Mouse (Mus musculus) limb, embryonic 13.5 days (tissue): ENCODE data around the gene Ttll5. TPM values are rescaled to one million over a fixed set of nuclear protein-coding genes. Genes with fewer than 3 reads are reported as not detected.

Experiments
- ATAC-seq: fragments of 200-750 bp; cut with Nextera tagmentation; 2 replicates; pipeline ENCODE4 v1.8.0; 2017; ENCODE audit warnings: low read depth, moderate number of reproducible peaks, moderate TSS enrichment; ENCODE audit not compliant: low FRiP score
- H3K27ac ChIP-seq: fragments of 300-500 bp; sonication (generic); 2 replicates; pipeline ENCODE4 v1.5.1; 2015; ENCODE audit warnings: inconsistent platforms, mild to moderate bottlenecking, moderate library complexity
- H3K27me3 ChIP-seq: fragments of 300-500 bp; sonication (generic); 2 replicates; pipeline ENCODE4 v1.6.1; 2015; ENCODE audit warnings: mild to moderate bottlenecking, inconsistent platforms
- H3K36me3 ChIP-seq: fragments of 300-500 bp; sonication (generic); 2 replicates; pipeline ENCODE4 v1.6.1; 2015; ENCODE audit warnings: inconsistent platforms, mild to moderate bottlenecking, moderate library complexity
- H3K4me1 ChIP-seq: fragments of 300-500 bp; sonication (generic); 2 replicates; pipeline ENCODE4 v1.6.1; 2015; ENCODE audit warnings: inconsistent platforms
- H3K4me2 ChIP-seq: fragments of 300-500 bp; sonication (generic); replicated peaks from 2 replicates; pipeline ENCODE4 v1.6.1; 2015; ENCODE audit warnings: inconsistent platforms, mild to moderate bottlenecking, moderate library complexity
- H3K4me3 ChIP-seq: fragments of 300-500 bp; sonication (generic); 2 replicates; pipeline ENCODE4 v1.5.1; 2015; ENCODE audit warnings: moderate library complexity, mild to moderate bottlenecking, inconsistent platforms
- H3K9ac ChIP-seq: fragments of 300-500 bp; sonication (generic); 2 replicates; pipeline ENCODE4 v1.6.1; 2015; ENCODE audit warnings: mild to moderate bottlenecking, inconsistent platforms
- H3K9me3 ChIP-seq: fragments of 300-500 bp; sonication (generic); 2 replicates; pipeline ENCODE4 v1.6.1; 2016; ENCODE audit warnings: inconsistent platforms
- WGBS: fragments of 180-500 bp; shearing (Covaris S2); methylation state at CpG from one replicate; pipeline ENCODE4 v1.1.7; 2015; 5-methylcytosine and 5-hydroxymethylcytosine counted together
- polyA plus RNA-seq: library from polyadenylated mRNA; unstranded; fragments of >200 nt; fragmentation: Nextera tagmentation; extraction: Ambion mirVana; gene quantifications from 2 replicates; pipeline ENCODE4 v1.2.1, GENCODE M21; 2015

Ttll5 gene
- polyA plus RNA-seq, 1 experiment from 2014 or later, result 13.8 TPM

GRCm38 (mm10) chr12:85959822-85960501 is 135.5 kb downstream of the Ttll5 start:
- Histone ChIP-seq H3K36me3 (peaks cover 3% of the 10 kb centered on the region; the same call in 1 of the 2 replicates), H3K4me1 (peaks cover 75% of the 10 kb centered on the region), H3K9me3 (no peaks in the 10 kb centered on the region), H3K27ac (peak overlapping the region; percentile 83), H3K27me3 (no peaks in the 10 kb centered on the region), H3K4me3 (no peak overlapping the region), H3K9ac (no peak overlapping the region), H3K4me2 (peak overlapping the region; percentile 19)
- WGBS, result 16% methylated on average over 10 of the region's 10 CpGs
- ATAC-seq, result 0 out of 2 replicates have a peak, but pooled peaks have one; percentile 38

- ATAC-seq, result no peak
- H3K27ac ChIP-seq, result peak overlapping the region; percentile 83
- H3K27me3 ChIP-seq, result no peaks in the 10 kb centered on the region
- no peak overlapping the region for H3K9ac ChIP-seq
- H3K9me3 ChIP-seq, result no peaks in the 10 kb centered on the region
- WGBS, result 30% methylated on average over 4 of the region's 4 CpGs
- peaks cover 71% of the 10 kb centered on the region for H3K4me1 ChIP-seq
- H3K4me2 ChIP-seq, result no peak overlapping the region
- no peak overlapping the region for H3K4me3 ChIP-seq
- peaks cover 3% of the 10 kb centered on the region; the same call in 1 of the 2 replicates for H3K36me3 ChIP-seq
Measured at GRCm38 (mm10) chr12:85960699-85961098, 136.2 kb downstream of the Ttll5 start.

- 0 out of 2 replicates have a peak overlapping the region, but pooled peaks have one; percentile 25 for H3K9ac ChIP-seq
- no peak overlapping the region for H3K4me2 ChIP-seq
- 73% methylated on average over 2 of the region's 2 CpGs for WGBS
- H3K4me1 ChIP-seq, result peaks cover 57% of the 10 kb centered on the region
- H3K4me3 ChIP-seq, result no peak overlapping the region
- no peaks in the 10 kb centered on the region for H3K9me3 ChIP-seq
- H3K27ac ChIP-seq, result no peak overlapping the region
- H3K36me3 ChIP-seq, result peaks cover 3% of the 10 kb centered on the region; the same call in 1 of the 2 replicates
- H3K27me3 ChIP-seq, result no peaks in the 10 kb centered on the region
- ATAC-seq, result no peak
Measured at GRCm38 (mm10) chr12:85963160-85963559, 138.7 kb downstream of the Ttll5 start.

GRCm38 (mm10) chr12:85963699-85964098 is 139.2 kb downstream of the Ttll5 start:
- no peak for ATAC-seq
- H3K27me3 ChIP-seq, result no peaks in the 10 kb centered on the region
- H3K4me1 ChIP-seq, result peaks cover 52% of the 10 kb centered on the region
- H3K4me3 ChIP-seq, result no peak overlapping the region
- no peak overlapping the region for H3K9ac ChIP-seq
- no peak overlapping the region for H3K27ac ChIP-seq
- WGBS, result 72% methylated on average over 11 of the region's 11 CpGs
- H3K4me2 ChIP-seq, result no peak overlapping the region
- H3K9me3 ChIP-seq, result no peaks in the 10 kb centered on the region
- H3K36me3 ChIP-seq, result peaks cover 3% of the 10 kb centered on the region; the same call in 1 of the 2 replicates

GRCm38 (mm10) chr12:85964436-85964835 is 140.0 kb downstream of the Ttll5 start:
- no peak for ATAC-seq
- 79% methylated on average over 3 of the region's 3 CpGs for WGBS

GRCm38 (mm10) chr12:85967812-85968211 is 143.4 kb downstream of the Ttll5 start:
- Histone ChIP-seq H3K4me3 (no peak overlapping the region), H3K36me3 (peaks cover 3% of the 10 kb centered on the region; the same call in 1 of the 2 replicates), H3K4me2 (no peak overlapping the region), H3K9ac (no peak overlapping the region), H3K27ac (no peak overlapping the region), H3K4me1 (peaks cover 42% of the 10 kb centered on the region), H3K9me3 (no peaks in the 10 kb centered on the region), H3K27me3 (no peaks in the 10 kb centered on the region)
- ATAC-seq, result no peak

More at GRCm38 (mm10) chr12:85964436-85964835, 140.0 kb downstream of the Ttll5 start:
- no peak overlapping the region for H3K4me2 ChIP-seq
- peaks cover 50% of the 10 kb centered on the region for H3K4me1 ChIP-seq
- no peaks in the 10 kb centered on the region for H3K27me3 ChIP-seq
- H3K9me3 ChIP-seq, result no peaks in the 10 kb centered on the region
- no peak overlapping the region for H3K4me3 ChIP-seq
- peak overlapping the region; percentile 33; the same call in 1 of the 2 replicates for H3K27ac ChIP-seq
- H3K36me3 ChIP-seq, result peaks cover 3% of the 10 kb centered on the region; the same call in 1 of the 2 replicates
- H3K9ac ChIP-seq, result no peak overlapping the region; the same call in 1 of the 2 replicates

- no peaks in the 10 kb centered on the region for H3K27me3 ChIP-seq
- no peak overlapping the region for H3K4me3 ChIP-seq
- peaks cover 39% of the 10 kb centered on the region for H3K4me1 ChIP-seq
- no peak for ATAC-seq
- no peak overlapping the region for H3K9ac ChIP-seq
- no peak overlapping the region for H3K27ac ChIP-seq
- peaks cover 3% of the 10 kb centered on the region; the same call in 1 of the 2 replicates for H3K36me3 ChIP-seq
- no peak overlapping the region for H3K4me2 ChIP-seq
- WGBS, result 74% methylated on average over 4 of the region's 4 CpGs
- no peaks in the 10 kb centered on the region for H3K9me3 ChIP-seq
Measured at GRCm38 (mm10) chr12:85968409-85968808, 143.9 kb downstream of the Ttll5 start.

GRCm38 (mm10) chr12:85969571-85969970 is 145.1 kb downstream of the Ttll5 start:
- ATAC-seq, result no peak
- Histone ChIP-seq H3K27ac (no peak overlapping the region; the same call in 1 of the 2 replicates), H3K9me3 (no peaks in the 10 kb centered on the region), H3K4me3 (no peak overlapping the region), H3K4me1 (peaks cover 38% of the 10 kb centered on the region), H3K27me3 (no peaks in the 10 kb centered on the region), H3K9ac (no peak overlapping the region), H3K36me3 (no peaks in the 10 kb centered on the region), H3K4me2 (no peak overlapping the region)
- 28% methylated on average over 5 of the region's 5 CpGs for WGBS

GRCm38 (mm10) chr12:85970191-85970590 is 145.7 kb downstream of the Ttll5 start:
- Histone ChIP-seq H3K9me3 (no peaks in the 10 kb centered on the region), H3K27me3 (no peaks in the 10 kb centered on the region), H3K4me3 (no peak overlapping the region), H3K9ac (no peak overlapping the region), H3K27ac (peak overlapping the region; percentile 28; the same call in 1 of the 2 replicates), H3K4me2 (no peak overlapping the region), H3K4me1 (peaks cover 37% of the 10 kb centered on the region), H3K36me3 (no peaks in the 10 kb centered on the region)
- no peak for ATAC-seq
- 51% methylated on average over 5 of the region's 5 CpGs for WGBS

GRCm38 (mm10) chr12:85970803-85971202 is 146.3 kb downstream of the Ttll5 start:
- WGBS, result 57% methylated on average over 2 of the region's 2 CpGs
- H3K36me3 ChIP-seq, result no peaks in the 10 kb centered on the region
- H3K9ac ChIP-seq, result no peak overlapping the region
- H3K4me1 ChIP-seq, result peaks cover 37% of the 10 kb centered on the region
- no peaks in the 10 kb centered on the region for H3K9me3 ChIP-seq
- no peak overlapping the region; the same call in 1 of the 2 replicates for H3K27ac ChIP-seq
- ATAC-seq, result no peak
- no peak overlapping the region for H3K4me3 ChIP-seq
- no peaks in the 10 kb centered on the region for H3K27me3 ChIP-seq
- no peak overlapping the region for H3K4me2 ChIP-seq

- H3K9ac ChIP-seq, result no peak overlapping the region
- H3K27me3 ChIP-seq, result no peaks in the 10 kb centered on the region
- H3K27ac ChIP-seq, result no peak overlapping the region
- H3K36me3 ChIP-seq, result no peaks in the 10 kb centered on the region
- no peak for ATAC-seq
- no peaks in the 10 kb centered on the region for H3K9me3 ChIP-seq
- peaks cover 37% of the 10 kb centered on the region for H3K4me1 ChIP-seq
- H3K4me2 ChIP-seq, result no peak overlapping the region
- H3K4me3 ChIP-seq, result no peak overlapping the region
- WGBS, result 85% methylated on average over 4 of the region's 4 CpGs
Measured at GRCm38 (mm10) chr12:85971655-85972054, 147.2 kb downstream of the Ttll5 start.

- peaks cover 50% of the 10 kb centered on the region for H3K4me1 ChIP-seq
- no peak overlapping the region for H3K4me3 ChIP-seq
- no peaks in the 10 kb centered on the region for H3K9me3 ChIP-seq
- H3K9ac ChIP-seq, result no peak overlapping the region
- no peaks in the 10 kb centered on the region for H3K36me3 ChIP-seq
- H3K27me3 ChIP-seq, result no peaks in the 10 kb centered on the region
- ATAC-seq, result peak; percentile 42; the same call in 1 of the 2 replicates
- no peak overlapping the region for H3K4me2 ChIP-seq
- WGBS, result 58% methylated on average over 4 of the region's 4 CpGs
- peak overlapping the region; percentile 67; the same call in 1 of the 2 replicates for H3K27ac ChIP-seq
Measured at GRCm38 (mm10) chr12:85973526-85973925, 149.1 kb downstream of the Ttll5 start.
